Mouse (Mus musculus): Measurements from ENCODE around the gene Inip.
A peak's percentile ranks its signal among the peaks of the same experiment; 100 is the strongest.
"Not testable (repeated sequence)": the region's sequence is repeated elsewhere in the genome, so short reads cannot be mapped to it uniquely, and the experiment has no call there.

The Inip gene

GRCm38 (mm10) chr4:59807521-59807920 lies 6.1 kb upstream of the Inip start:
- no peak for DNase-seq

DNA sequence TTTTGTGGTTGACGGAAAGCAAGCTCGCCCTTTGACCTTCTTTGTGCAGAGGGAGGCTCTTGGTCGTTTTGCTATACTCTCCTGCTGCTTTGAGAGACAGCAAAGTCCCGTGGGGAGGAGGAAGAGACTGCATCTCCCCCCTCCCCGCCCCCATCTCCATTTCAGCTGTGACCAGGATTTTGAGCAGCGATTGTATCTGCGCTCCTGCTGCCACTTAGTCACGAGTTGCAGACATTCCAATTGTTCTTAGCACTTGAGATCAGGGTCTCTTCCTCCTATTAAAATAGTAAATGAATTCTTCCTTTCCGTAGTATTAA lies 5.4 kb upstream of the Inip start:
- no peak for DNase-seq

- no peak for DNase-seq
Observed at GRCm38 (mm10) chr4:59805968-59806878, 4.8 kb upstream of the Inip start.

GRCm38 (mm10) chr4:59805181-59805967 lies 4.0 kb upstream of the Inip start, which contains the start of gene Snx30:
TSS of gene Snx30 (plus strand) at chr4:59805840.
- DNase-seq: peak; percentile 87

DNA sequence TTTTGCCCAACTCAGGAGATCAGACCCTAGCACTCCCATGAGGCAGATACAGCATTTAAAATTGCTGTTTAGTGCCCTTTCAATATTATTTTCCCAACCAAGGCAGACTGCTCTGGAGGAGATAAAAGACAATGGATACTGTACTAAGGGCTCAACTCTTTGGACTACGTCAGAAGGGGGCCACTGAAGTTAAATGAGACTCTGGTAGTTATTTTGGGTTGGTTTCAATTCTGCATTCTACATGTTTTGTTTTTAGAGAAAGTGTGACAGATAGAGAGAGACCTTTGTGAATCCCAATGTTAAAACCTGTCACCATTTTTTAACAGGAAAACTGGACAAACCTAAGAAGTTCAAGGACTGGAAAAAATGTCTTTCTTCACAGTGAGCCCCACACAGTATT lies 3.4 kb upstream of the Inip start:
- no peak for DNase-seq

GRCm38 (mm10) chr4:59803358-59803757 lies 2.0 kb upstream of the Inip start:
- no peak for DNase-seq

DNA sequence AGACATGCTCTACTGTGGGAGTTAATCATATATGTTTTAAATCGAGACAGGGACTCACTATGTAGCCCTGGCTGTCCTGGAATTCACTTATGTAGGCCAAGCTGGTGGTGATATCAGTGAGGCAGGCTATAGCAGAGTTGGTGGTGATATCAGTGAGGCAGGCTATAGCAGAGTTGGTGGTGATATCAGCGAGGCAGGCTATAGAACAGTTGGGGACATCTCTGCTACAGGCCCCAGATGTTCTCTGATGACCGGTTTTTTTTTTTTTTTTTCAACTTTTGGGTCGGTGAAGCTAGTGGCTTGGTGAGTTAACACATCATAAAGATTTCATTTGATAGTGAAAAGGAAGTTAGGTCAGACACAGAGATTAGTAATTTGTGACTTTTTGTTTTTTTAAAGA lies 1.4 kb upstream of the Inip start:
- no peak for DNase-seq

GRCm38 (mm10) chr4:59802107-59802506 lies 718 bp upstream of the Inip start:
- no peak for DNase-seq

DNA sequence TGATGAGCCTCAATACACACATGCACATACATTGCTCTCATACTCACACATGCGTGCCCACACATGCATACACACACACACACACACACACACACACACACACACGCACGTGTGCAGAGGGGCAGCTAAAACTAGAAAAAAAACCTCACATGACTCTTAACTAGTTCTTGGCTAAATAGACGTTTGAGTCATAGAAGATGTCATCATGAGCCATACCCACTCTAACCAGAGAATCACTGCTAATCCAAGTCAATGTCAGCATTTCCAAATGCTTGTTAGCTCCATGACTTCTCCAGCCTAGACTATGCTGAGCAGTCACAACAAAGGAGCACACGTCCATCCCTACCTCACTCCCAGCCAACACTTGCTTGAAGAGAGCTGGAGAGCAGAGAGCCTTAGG lies 1.2 kb downstream of the Inip start:
- no peak for DNase-seq

DNA sequence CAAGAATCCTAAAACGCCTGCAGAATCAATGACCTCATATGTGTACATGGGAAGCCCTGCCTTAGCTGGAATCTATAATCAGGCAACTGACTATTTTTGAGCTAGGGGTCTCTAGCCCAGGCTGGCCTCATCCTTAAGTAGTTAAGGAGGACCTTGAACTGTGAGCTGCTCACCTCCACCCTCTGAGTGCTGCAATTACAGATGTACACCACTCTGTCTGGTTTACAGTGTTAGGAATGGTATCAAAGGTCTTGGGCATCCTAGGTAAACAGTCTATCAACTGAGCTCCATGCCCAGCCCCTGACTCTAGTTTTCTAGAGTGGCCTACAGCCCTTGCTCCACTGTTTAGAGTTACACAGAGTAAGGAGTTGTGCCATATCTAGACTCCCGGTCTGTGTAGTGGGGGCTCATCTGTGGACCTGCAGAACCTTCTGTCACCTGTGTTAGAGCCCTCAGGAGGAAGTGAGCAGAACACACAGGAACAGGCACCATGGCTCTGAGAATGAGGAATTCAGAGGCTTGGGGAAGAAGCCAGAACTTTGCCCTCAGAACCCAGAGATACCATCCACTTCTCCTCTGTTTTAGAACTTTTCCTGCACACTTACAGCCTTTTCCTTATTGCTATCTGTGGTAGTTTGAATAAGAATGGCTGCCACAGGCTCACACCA lies 5.5 kb downstream of the Inip start:
- no peak for DNase-seq

GRCm38 (mm10) chr4:59794116-59794515 lies 7.3 kb downstream of the Inip start:
- DNase-seq: no peak

- not testable (repeated sequence) for DNase-seq
Observed at GRCm38 (mm10) chr4:59793626-59794025, 7.8 kb downstream of the Inip start.

DNA sequence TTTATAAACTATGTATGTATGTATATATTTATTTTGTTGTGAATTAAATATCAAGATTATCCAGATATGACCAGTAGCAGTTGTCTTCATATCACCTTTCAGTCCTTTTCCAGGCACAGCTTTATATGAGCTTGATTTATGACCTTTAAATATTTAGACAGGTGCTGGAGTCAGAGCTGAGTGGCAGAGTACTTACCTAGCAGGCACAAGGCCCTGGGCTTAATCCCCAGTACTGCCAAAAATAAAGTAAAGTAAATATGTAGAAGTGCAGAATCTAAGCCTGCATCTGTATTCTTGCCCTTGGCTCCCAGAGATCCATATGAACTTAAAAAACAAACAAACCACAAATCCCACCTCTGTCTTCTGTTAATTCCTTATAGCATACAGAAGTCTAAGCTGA lies 12.4 kb downstream of the Inip start:
- DNase-seq: no peak

- no peak for DNase-seq
Observed at GRCm38 (mm10) chr4:59787126-59787525, 14.3 kb downstream of the Inip start.

DNA sequence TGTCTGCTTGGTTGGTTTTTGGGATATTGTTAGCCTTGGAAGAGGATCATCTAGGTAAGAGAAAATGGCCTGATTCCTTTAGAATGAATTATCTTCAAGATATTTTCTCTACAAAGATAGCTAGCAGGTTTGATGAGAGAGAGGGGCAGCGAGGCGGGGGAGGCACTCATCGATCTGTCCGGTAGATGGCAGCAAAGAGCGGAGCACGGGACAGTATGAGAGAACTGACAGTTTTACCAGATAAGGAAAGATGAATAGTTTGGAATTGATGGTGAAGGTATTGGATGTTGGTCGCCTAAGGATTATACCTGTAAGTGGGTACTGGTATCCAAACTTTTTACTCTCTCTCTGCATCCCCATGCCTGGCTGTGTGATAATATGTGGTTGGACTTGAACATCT lies 14.7 kb downstream of the Inip start:
- DNase-seq: peak; percentile 84

GRCm38 (mm10) chr4:59785412-59785811 lies 16.0 kb downstream of the Inip start:
- no peak for DNase-seq

GRCm38 (mm10) chr4:59783685-59784279 lies 17.6 kb downstream of the Inip start:
- peak; percentile 91 for DNase-seq

- no peak for DNase-seq
Observed at GRCm38 (mm10) chr4:59782853-59783684, 18.3 kb downstream of the Inip start.

DNA sequence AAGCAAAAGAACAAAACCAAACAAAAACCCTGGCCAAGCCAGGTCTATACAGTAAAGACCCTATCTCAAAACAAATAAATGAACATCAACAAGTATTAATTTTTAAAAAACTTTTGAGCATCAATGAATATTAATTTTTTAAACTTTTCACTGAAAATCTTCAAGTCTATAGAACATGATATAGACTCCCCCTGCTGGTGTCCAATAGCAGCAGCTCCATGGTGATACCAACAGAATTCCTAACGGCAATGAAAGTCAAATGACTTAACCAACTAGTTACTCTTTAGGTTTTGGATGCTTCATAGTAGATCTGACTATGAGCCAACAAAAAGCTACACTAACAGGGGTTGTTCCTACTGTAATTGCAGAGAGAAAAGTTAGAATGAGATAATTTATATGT lies 20.8 kb downstream of the Inip start:
- no peak for DNase-seq

GRCm38 (mm10) chr4:59777828-59778227 lies 23.6 kb downstream of the Inip start:
- DNase-seq: no peak

- no peak for DNase-seq
Observed at GRCm38 (mm10) chr4:59772171-59772879, 29.1 kb downstream of the Inip start.

- no peak for DNase-seq
Observed at GRCm38 (mm10) chr4:59767717-59768116, 33.7 kb downstream of the Inip start.

Data from right cerebral cortex, postnatal 14 days (tissue).